Mouse (Mus musculus): ENCODE data around the gene Zbtb20.

DNA sequence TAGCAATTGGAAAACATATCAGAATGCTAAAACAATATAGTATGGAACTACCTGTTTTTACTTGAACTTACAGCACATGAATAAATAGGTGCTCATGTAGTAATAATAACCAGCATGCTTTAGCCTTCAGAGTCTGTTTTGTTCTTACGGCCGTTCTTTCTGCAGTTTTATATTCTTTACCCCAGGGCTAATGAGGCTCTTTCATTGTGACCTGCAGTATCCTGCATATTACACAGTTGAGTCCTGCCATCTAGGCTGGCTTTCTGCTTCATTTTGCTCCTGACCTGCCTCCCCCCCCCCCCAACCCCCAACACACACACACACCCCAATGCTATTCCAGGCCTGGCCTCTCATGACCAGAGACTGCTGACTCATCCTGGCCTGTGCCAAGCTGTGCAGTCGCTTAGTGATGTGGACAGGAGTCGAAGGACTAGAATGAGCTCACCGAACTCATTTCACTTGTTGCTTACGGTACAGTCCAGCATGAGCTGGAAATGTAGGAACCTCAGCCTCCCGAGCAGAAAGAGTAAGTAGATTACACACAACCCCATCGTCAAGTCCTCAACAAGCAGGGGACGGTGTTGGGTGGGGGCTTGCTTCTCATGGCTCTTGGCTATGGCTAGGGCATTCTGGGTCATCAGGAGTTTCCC, 487.1 kb downstream of the Zbtb20 start:
- TF ChIP-seq CTCF (IDR thresholded peaks at IDR 0.05; ENCODE audit: control insufficient read depth, insufficient read depth, insufficient read length) (no peak), USF1 (IDR thresholded peaks at IDR 0.05; ENCODE audit: low read depth) (no peak), MAX (IDR thresholded peaks at IDR 0.05) (no peak), MYOD1 (IDR thresholded peaks at IDR 0.05; ENCODE audit: control insufficient read depth, insufficient read length, low read depth) (no peak), CEBPB (IDR thresholded peaks at IDR 0.05; ENCODE audit: low read depth) (no peak), FOSL1 (IDR thresholded peaks at IDR 0.05; ENCODE audit: insufficient read depth, low read length, poor library complexity, severe bottlenecking) (peak; percentile 11)

Measured in C2C12 (cell line).